8 mouse cellular contexts compared by ENCODE assay signal in genomic region chr7:98481066-98481734, GRCm38 (mm10). TPM values are rescaled to one million over a fixed set of nuclear protein-coding genes. Genes with fewer than 3 reads are reported as not detected.
DNase-seq lines count a peak whose midpoint lies in the region; ATAC-seq and TF ChIP-seq lines count a peak whose summit lies in the region.

No protein-coding gene starts in this region.

- peak; percentile 95 for DNase-seq in Patski (ENCODE audit: low read depth, low spot score)
- DNase-seq in cerebellum, adult 8-10 months = peak; percentile 84
- DNase-seq in frontal cortex, postnatal 10 days (ENCODE audit: low spot score in 2 of 2) = peak; percentile 47 to 68
- peak; percentile 48 for DNase-seq in layer of hippocampus, adult 9-10 months (ENCODE audit: low spot score)
- peak; percentile 79 to 88 for DNase-seq in lung, postnatal 4 days
- DNase-seq in retina, postnatal 1 day = peak; percentile 89
- DNase-seq in urinary bladder, adult 2 months (ENCODE audit: low spot score) = peak; percentile 49

- peak; percentile 93 for ATAC-seq in Patski
- ATAC-seq in hindbrain, embryonic 12.5 days (ENCODE audit: low FRiP score) = peak; percentile 51

- no peaks in the 10 kb centered on the region for H3K36me3 ChIP-seq in hindbrain, embryonic 12.5 days

- CTCF ChIA-PET in Patski (lab: Charles Lee) = interaction anchor here (0.7 to 5.0 kb wide), 15 partner anchors 15 to 356 kb away, joined by 3 to 37 read pairs (median 3); no protein-coding TSS in a partner anchor

- H3K4me3 ChIP-seq in hindbrain, embryonic 12.5 days = no peak overlapping the region

- no peak overlapping the region for H3K4me2 ChIP-seq in hindbrain, embryonic 12.5 days (replicated peaks)

- H3K4me1 ChIP-seq in hindbrain, embryonic 12.5 days = peaks cover 5% of the 10 kb centered on the region

- TF ChIP-seq CTCF in Patski (IDR thresholded peaks at IDR 0.05) = no peak

- no peak overlapping the region for H3K27ac ChIP-seq in hindbrain, embryonic 12.5 days

- in situ Hi-C loops in Patski (cut with MboI; ENCODE audit: low pct_unique_long_range_greater_than_20kb) = loop anchor here (5.0 to 10.0 kb wide), 3 partner anchors 101 to 214 kb away; no protein-coding TSS in a partner anchor

- peaks cover 15% of the 10 kb centered on the region for H3K27me3 ChIP-seq in Patski
- no peaks in the 10 kb centered on the region for H3K27me3 ChIP-seq in hindbrain, embryonic 12.5 days

- H3K9me3 ChIP-seq in hindbrain, embryonic 12.5 days (replicated peaks) = no peaks in the 10 kb centered on the region

- no peak overlapping the region for H3K9ac ChIP-seq in hindbrain, embryonic 12.5 days

- POLR2A ChIA-PET in Patski (lab: Charles Lee) = interaction anchor here (1.6 to 1.7 kb wide), 2 partner anchors 105 to 106 kb away, joined by 3 to 4 read pairs; no protein-coding TSS in a partner anchor

- 9% methylated on average over 9 of the region's 9 CpGs for WGBS in hindbrain, embryonic 12.5 days

RNA-seq across cellular contexts. Expression of gene Lrrc32, which starts 7.9 kb away (rescaled TPM):
- polyA plus RNA-seq in Patski (2021) = 8.9 TPM
- 4.9 and 6.3 TPM in 2 replicates for polyA plus RNA-seq in hindbrain, embryonic 12.5 days (2016; fragmentation: Nextera tagmentation; extraction: Ambion mirVana)
- 12.6 and 17.6 TPM in 2 replicates for polyA plus RNA-seq in urinary bladder, adult 2 months (2012; rRNA removed)

RNA-seq across cellular contexts. Expression of gene Gucy2d, which starts 41.0 kb away (rescaled TPM):
- polyA plus RNA-seq in Patski (2021) = not detected
- polyA plus RNA-seq in hindbrain, embryonic 12.5 days (2016; fragmentation: Nextera tagmentation; extraction: Ambion mirVana) = 0.22 TPM in 1 of 2 replicates, not detected in the other
- 0.10 and 0.17 TPM in 2 replicates for polyA plus RNA-seq in urinary bladder, adult 2 months (2012; rRNA removed)
